Mouse (Mus musculus): ENCODE measurements at regions not wholly inside any gene's neighbourhood (a gene's known extent, or its start where the extent isn't known, plus 50 kb on each side); places are given as distances from the start of the nearest gene placed in this dataset.

GRCm38 (mm10) chr14:61718392-61719124 lies 111.3 kb downstream of the Kcnrg start:
- TF ChIP-seq EP300 (IDR thresholded peaks at IDR 0.05) (no peak), CTCF (IDR thresholded peaks at IDR 0.05) (no peak)
